Mouse (Mus musculus) erythroblast, embryonic 14.5 days (primary cell): ENCODE data around the gene Mcoln2.

Experiments
- GATA1 ChIP-seq: IDR thresholded peaks from 2 replicates; pipeline ENCODE4 v1.6.1; 2012; ENCODE audit warnings: low read length, inconsistent platforms, mixed read lengths
- TAL1 ChIP-seq: IDR thresholded peaks from 3 replicates; pipeline ENCODE4 v1.6.1; 2012; ENCODE audit warnings: low read length, inconsistent platforms, mixed read lengths

DNA sequence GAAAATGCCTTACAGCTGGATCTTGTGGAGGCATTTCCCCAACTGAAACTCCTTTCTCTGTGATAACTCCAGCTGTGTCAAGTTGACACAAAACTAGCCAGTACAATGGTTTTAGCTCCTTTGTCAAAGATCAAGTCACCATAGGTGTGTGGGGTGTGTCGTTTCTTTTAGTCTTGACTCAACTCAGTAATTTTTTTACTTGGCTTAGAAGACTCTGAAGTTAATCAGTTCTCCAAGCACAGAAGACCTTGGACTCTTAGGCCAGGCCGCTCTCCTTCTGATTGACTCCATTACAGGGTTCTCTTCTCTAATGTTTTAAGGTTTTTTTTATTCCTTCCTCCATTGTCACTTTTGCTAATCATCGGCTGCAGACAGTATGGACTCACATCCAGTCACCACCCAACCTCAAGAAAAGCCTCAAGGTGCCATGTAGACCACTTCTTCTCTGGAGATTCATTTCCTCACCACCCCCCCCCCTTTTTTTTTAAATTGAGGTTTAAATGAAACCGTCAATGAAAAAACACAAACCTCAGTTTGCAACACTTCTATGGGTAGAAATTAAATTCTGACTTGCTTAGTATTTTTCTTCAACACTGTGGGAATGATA lies 61.6 kb downstream of the Mcoln2 start:
- TF ChIP-seq GATA1 = no peak
- no peak for TF ChIP-seq TAL1
